Mouse (Mus musculus): ENCODE data around the gene Bcorl1.

The Bcorl1 gene

GRCm38 (mm10) chrX:48341141-48341540 is at the start of gene Bcorl1:
Gene Bcorl1, plus strand, starts transcription at chrX:48341358.
- peaks cover 52% of the 10 kb centered on the region for H3K27me3 ChIP-seq (ENCODE audit: insufficient read depth, low read length)
- H3K4me1 ChIP-seq (replicated peaks; ENCODE audit: low read depth, low read length) = peaks cover 25% of the 10 kb centered on the region
- H3K9me3 ChIP-seq (ENCODE audit: low read length) = no peaks in the 10 kb centered on the region
- H3K4me3 ChIP-seq (replicated peaks; ENCODE audit: low read length) = peak within 1 kb of the TSS; percentile 79
- H3K36me3 ChIP-seq (ENCODE audit: insufficient read depth, low read length) = no peaks in the 10 kb centered on the region
- TF ChIP-seq POU5F1 (IDR thresholded peaks at IDR 0.05; ENCODE audit: borderline replicate concordance, low read length) (no peak), CTCF (conservative IDR thresholded peaks at IDR 0.05; ENCODE audit: low read length) (no peak), NANOG (IDR thresholded peaks at IDR 0.05; ENCODE audit: borderline replicate concordance, low read length) (no peak)

GRCm38 (mm10) chrX:48291413-48291812 is 49.7 kb upstream of the Bcorl1 start:
- Histone ChIP-seq H3K27me3 (ENCODE audit: insufficient read depth, low read length) (peaks cover 15% of the 10 kb centered on the region; the same call in 1 of the 2 replicates), H3K4me3 (replicated peaks; ENCODE audit: low read length) (no peak overlapping the region), H3K4me1 (replicated peaks; ENCODE audit: low read depth, low read length) (peaks cover 38% of the 10 kb centered on the region), H3K9me3 (ENCODE audit: low read length) (no peaks in the 10 kb centered on the region), H3K36me3 (ENCODE audit: insufficient read depth, low read length) (no peaks in the 10 kb centered on the region)
- TF ChIP-seq NANOG (IDR thresholded peaks at IDR 0.05; ENCODE audit: borderline replicate concordance, low read length) = no peak
- TF ChIP-seq POU5F1 (IDR thresholded peaks at IDR 0.05; ENCODE audit: borderline replicate concordance, low read length) = peak; percentile 82; the same call in 1 of the 2 replicates
- TF ChIP-seq CTCF (conservative IDR thresholded peaks at IDR 0.05; ENCODE audit: low read length) = no peak

GRCm38 (mm10) chrX:48305356-48305755 is 35.8 kb upstream of the Bcorl1 start:
- Histone ChIP-seq H3K4me1 (replicated peaks; ENCODE audit: low read depth, low read length) (peaks cover 27% of the 10 kb centered on the region), H3K27me3 (ENCODE audit: insufficient read depth, low read length) (no peaks in the 10 kb centered on the region; the same call in 1 of the 2 replicates), H3K9me3 (ENCODE audit: low read length) (peaks cover 4% of the 10 kb centered on the region; the same call in 1 of the 2 replicates), H3K4me3 (replicated peaks; ENCODE audit: low read length) (no peak overlapping the region; the same call in 1 of the 2 replicates), H3K36me3 (ENCODE audit: insufficient read depth, low read length) (no peaks in the 10 kb centered on the region)
- no peak for TF ChIP-seq CTCF (conservative IDR thresholded peaks at IDR 0.05; ENCODE audit: low read length)
- no peak for TF ChIP-seq POU5F1 (IDR thresholded peaks at IDR 0.05; ENCODE audit: borderline replicate concordance, low read length)
- no peak for TF ChIP-seq NANOG (IDR thresholded peaks at IDR 0.05; ENCODE audit: borderline replicate concordance, low read length)

GRCm38 (mm10) chrX:48310706-48311517 is 30.2 kb upstream of the Bcorl1 start:
- Histone ChIP-seq H3K36me3 (ENCODE audit: insufficient read depth, low read length) (no peaks in the 10 kb centered on the region), H3K27me3 (ENCODE audit: insufficient read depth, low read length) (peaks cover 4% of the 10 kb centered on the region; the same call in 1 of the 2 replicates), H3K9me3 (ENCODE audit: low read length) (peaks cover 4% of the 10 kb centered on the region; the same call in 1 of the 2 replicates), H3K4me3 (replicated peaks; ENCODE audit: low read length) (peak overlapping the region; percentile 60), H3K4me1 (replicated peaks; ENCODE audit: low read depth, low read length) (peaks cover 52% of the 10 kb centered on the region)
- no peak for TF ChIP-seq POU5F1 (IDR thresholded peaks at IDR 0.05; ENCODE audit: borderline replicate concordance, low read length)
- no peak for TF ChIP-seq CTCF (conservative IDR thresholded peaks at IDR 0.05; ENCODE audit: low read length)
- TF ChIP-seq NANOG (IDR thresholded peaks at IDR 0.05; ENCODE audit: borderline replicate concordance, low read length) = no peak

GRCm38 (mm10) chrX:48311727-48312126 is 29.4 kb upstream of the Bcorl1 start:
- H3K4me1 ChIP-seq (replicated peaks; ENCODE audit: low read depth, low read length) = peaks cover 46% of the 10 kb centered on the region
- H3K9me3 ChIP-seq (ENCODE audit: low read length) = no peaks in the 10 kb centered on the region
- H3K36me3 ChIP-seq (ENCODE audit: insufficient read depth, low read length) = no peaks in the 10 kb centered on the region
- TF ChIP-seq POU5F1 (IDR thresholded peaks at IDR 0.05; ENCODE audit: borderline replicate concordance, low read length) (no peak), CTCF (conservative IDR thresholded peaks at IDR 0.05; ENCODE audit: low read length) (no peak), NANOG (IDR thresholded peaks at IDR 0.05; ENCODE audit: borderline replicate concordance, low read length) (no peak)
- H3K4me3 ChIP-seq (replicated peaks; ENCODE audit: low read length) = no peak overlapping the region
- peaks cover 6% of the 10 kb centered on the region; the same call in 1 of the 2 replicates for H3K27me3 ChIP-seq (ENCODE audit: insufficient read depth, low read length)

GRCm38 (mm10) chrX:48314530-48315079 is 26.6 kb upstream of the Bcorl1 start:
- H3K36me3 ChIP-seq (ENCODE audit: insufficient read depth, low read length) = no peaks in the 10 kb centered on the region
- H3K27me3 ChIP-seq (ENCODE audit: insufficient read depth, low read length) = peaks cover 16% of the 10 kb centered on the region; the same call in 1 of the 2 replicates
- peaks cover 72% of the 10 kb centered on the region for H3K4me1 ChIP-seq (replicated peaks; ENCODE audit: low read depth, low read length)
- no peak for TF ChIP-seq CTCF (conservative IDR thresholded peaks at IDR 0.05; ENCODE audit: low read length)
- no peaks in the 10 kb centered on the region for H3K9me3 ChIP-seq (ENCODE audit: low read length)
- H3K4me3 ChIP-seq (replicated peaks; ENCODE audit: low read length) = peak overlapping the region; percentile 76

- H3K36me3 ChIP-seq (ENCODE audit: insufficient read depth, low read length) = no peaks in the 10 kb centered on the region
- H3K27me3 ChIP-seq (ENCODE audit: insufficient read depth, low read length) = peaks cover 13% of the 10 kb centered on the region; the same call in 1 of the 2 replicates
- H3K4me3 ChIP-seq (replicated peaks; ENCODE audit: low read length) = no peak overlapping the region
- no peaks in the 10 kb centered on the region for H3K9me3 ChIP-seq (ENCODE audit: low read length)
- no peak for TF ChIP-seq POU5F1 (IDR thresholded peaks at IDR 0.05; ENCODE audit: borderline replicate concordance, low read length)
- no peak for TF ChIP-seq NANOG (IDR thresholded peaks at IDR 0.05; ENCODE audit: borderline replicate concordance, low read length)
- no peak for TF ChIP-seq CTCF (conservative IDR thresholded peaks at IDR 0.05; ENCODE audit: low read length)
- H3K4me1 ChIP-seq (replicated peaks; ENCODE audit: low read depth, low read length) = peaks cover 47% of the 10 kb centered on the region
Observed at GRCm38 (mm10) chrX:48317444-48317843, 23.7 kb upstream of the Bcorl1 start.

- H3K36me3 ChIP-seq (ENCODE audit: insufficient read depth, low read length) = no peaks in the 10 kb centered on the region
- peaks cover 13% of the 10 kb centered on the region; the same call in 1 of the 2 replicates for H3K27me3 ChIP-seq (ENCODE audit: insufficient read depth, low read length)
- no peak overlapping the region for H3K4me3 ChIP-seq (replicated peaks; ENCODE audit: low read length)
- H3K9me3 ChIP-seq (ENCODE audit: low read length) = no peaks in the 10 kb centered on the region
- TF ChIP-seq POU5F1 (IDR thresholded peaks at IDR 0.05; ENCODE audit: borderline replicate concordance, low read length) (no peak), NANOG (IDR thresholded peaks at IDR 0.05; ENCODE audit: borderline replicate concordance, low read length) (no peak)
- peaks cover 41% of the 10 kb centered on the region for H3K4me1 ChIP-seq (replicated peaks; ENCODE audit: low read depth, low read length)
Observed at GRCm38 (mm10) chrX:48318194-48318593, 23.0 kb upstream of the Bcorl1 start.
